Mouse (Mus musculus) myocyte (in vitro differentiated cells): ENCODE data around the gene Cenpm. TPM values are rescaled to one million over a fixed set of nuclear protein-coding genes. Genes with fewer than 3 reads are reported as not detected.

Source experiments
- H3K27me3 ChIP-seq: one replicate; pipeline ENCODE4 v1.6.1; 2011; ENCODE audit not compliant: control insufficient read depth, insufficient read depth, insufficient read length
- H3K36me3 ChIP-seq: one replicate; pipeline ENCODE4 v1.6.1; 2011; ENCODE audit not compliant: control insufficient read depth, insufficient read depth
- H3K4me2 ChIP-seq: one replicate; pipeline ENCODE4 v1.6.1; 2011; ENCODE audit warnings: low read depth, control low read depth
- H3K4me3 ChIP-seq: one replicate; pipeline ENCODE4 v1.5.1; 2011; ENCODE audit warnings: mild to moderate bottlenecking, control low read depth, moderate library complexity
- H3K79me2 ChIP-seq: one replicate; pipeline ENCODE4 v1.6.1; 2011; ENCODE audit not compliant: control insufficient read depth, insufficient read depth
- H3ac ChIP-seq: one replicate; pipeline ENCODE4 v1.6.1; 2011; ENCODE audit not compliant: control insufficient read depth, insufficient read length
- CEBPB ChIP-seq: IDR thresholded peaks from 2 replicates; pipeline ENCODE4 v1.6.1; 2011; ENCODE audit warnings: mild to moderate bottlenecking, moderate library complexity; ENCODE audit not compliant: poor library complexity, insufficient read depth, severe bottlenecking
- E2F4 ChIP-seq: IDR thresholded peaks from one replicate; pipeline ENCODE4 v1.6.1; 2011; ENCODE audit warnings: mild to moderate bottlenecking, control low read depth, moderate library complexity; ENCODE audit not compliant: insufficient read depth
- MAX ChIP-seq: IDR thresholded peaks from one replicate; pipeline ENCODE4 v1.6.1; 2011; ENCODE audit warnings: low read depth, mild to moderate bottlenecking, control low read depth
- MYOD1 ChIP-seq, 3 experiments: IDR thresholded peaks; one replicate each; pipeline ENCODE4 v1.6.1; 2011; ENCODE audit warnings: control low read depth in 2 of 3, low read depth in 2 of 3, mild to moderate bottlenecking in 2 of 3, moderate library complexity in 1 of 3; ENCODE audit not compliant: insufficient read length in 2 of 3, control insufficient read depth in 1 of 3
- MYOG ChIP-seq, 3 experiments: IDR thresholded peaks; one replicate each; pipeline ENCODE4 v1.6.1; 2011; ENCODE audit warnings: control low read depth in 2 of 3, low read depth in 2 of 3, mild to moderate bottlenecking in 2 of 3; ENCODE audit not compliant: insufficient read length in 2 of 3, control insufficient read depth in 1 of 3, insufficient read depth in 1 of 3
- POLR2A ChIP-seq: IDR thresholded peaks from one replicate; pipeline ENCODE4 v1.6.1; 2011; ENCODE audit warnings: low read depth, mild to moderate bottlenecking, control low read depth, moderate library complexity; ENCODE audit not compliant: insufficient read length
- POLR2AphosphoS2 ChIP-seq: IDR thresholded peaks from one replicate; pipeline ENCODE4 v1.6.1; 2011; ENCODE audit warnings: low read depth, control low read depth; ENCODE audit not compliant: insufficient read length
- REST ChIP-seq: IDR thresholded peaks from one replicate; pipeline ENCODE4 v1.6.1; 2011; ENCODE audit warnings: mild to moderate bottlenecking, control low read depth, moderate library complexity; ENCODE audit not compliant: insufficient read depth, insufficient read length
- SRF ChIP-seq: IDR thresholded peaks from one replicate; pipeline ENCODE4 v1.6.1; 2011; ENCODE audit warnings: low read depth; ENCODE audit not compliant: control insufficient read depth, insufficient read length
- TCF12 ChIP-seq: IDR thresholded peaks from one replicate; pipeline ENCODE4 v1.6.1; 2011; ENCODE audit warnings: mild to moderate bottlenecking, control low read depth; ENCODE audit not compliant: poor library complexity, insufficient read depth, severe bottlenecking
- TCF3 ChIP-seq: IDR thresholded peaks from one replicate; pipeline ENCODE4 v1.6.1; 2011; ENCODE audit warnings: low read depth, control low read depth; ENCODE audit not compliant: insufficient read length
- USF1 ChIP-seq: IDR thresholded peaks from one replicate; pipeline ENCODE4 v1.6.1; 2011; ENCODE audit warnings: low read depth, mild to moderate bottlenecking, control low read depth, moderate library complexity
- polyA plus RNA-seq: library from polyadenylated mRNA; unstranded; fragments of >200 nt; fragmentation: generic; extraction: Trizol; gene quantifications from one replicate; pipeline ENCODE4 v1.2.1, GENCODE M21; 2012; ENCODE audit warnings: missing spikeins

Cenpm gene
- polyA plus RNA-seq, 1 experiment = 28.1 TPM

- Histone ChIP-seq H3K36me3 (no peaks in the 10 kb centered on the region), H3K4me3 (no peak overlapping the region), H3ac (no peak overlapping the region), H3K4me2 (no peak overlapping the region), H3K27me3 (no peaks in the 10 kb centered on the region), H3K79me2 (no peaks in the 10 kb centered on the region)
- TF ChIP-seq SRF (no peak), TCF3 (no peak), POLR2AphosphoS2 (no peak), MYOD1 (IDR thresholded peaks at IDR 0.05; ENCODE audit: control insufficient read depth in 1 of 3, insufficient read length in 2 of 3, low read depth in 2 of 3) (no peak), MAX (no peak), CEBPB (no peak), E2F4 (no peak), TCF12 (no peak), USF1 (no peak), POLR2A (no peak), MYOG (IDR thresholded peaks at IDR 0.05; ENCODE audit: control insufficient read depth in 1 of 3, insufficient read depth in 1 of 3, insufficient read length in 2 of 3, low read depth in 2 of 3) (no peak), REST (no peak)
Observed at GRCm38 (mm10) chr15:82229542-82230045, 15.0 kb downstream of the Cenpm start.

- no peaks in the 10 kb centered on the region for H3K27me3 ChIP-seq
- no peak overlapping the region for H3K4me3 ChIP-seq
- no peak overlapping the region for H3ac ChIP-seq
- H3K36me3 ChIP-seq = no peaks in the 10 kb centered on the region
- no peaks in the 10 kb centered on the region for H3K79me2 ChIP-seq
- TF ChIP-seq MYOG (IDR thresholded peaks at IDR 0.05; ENCODE audit: control insufficient read depth in 1 of 3, insufficient read depth in 1 of 3, insufficient read length in 2 of 3, low read depth in 2 of 3) = no peak
- no peak overlapping the region for H3K4me2 ChIP-seq
Observed at GRCm38 (mm10) chr15:82225769-82226168, 18.8 kb downstream of the Cenpm start.

DNA sequence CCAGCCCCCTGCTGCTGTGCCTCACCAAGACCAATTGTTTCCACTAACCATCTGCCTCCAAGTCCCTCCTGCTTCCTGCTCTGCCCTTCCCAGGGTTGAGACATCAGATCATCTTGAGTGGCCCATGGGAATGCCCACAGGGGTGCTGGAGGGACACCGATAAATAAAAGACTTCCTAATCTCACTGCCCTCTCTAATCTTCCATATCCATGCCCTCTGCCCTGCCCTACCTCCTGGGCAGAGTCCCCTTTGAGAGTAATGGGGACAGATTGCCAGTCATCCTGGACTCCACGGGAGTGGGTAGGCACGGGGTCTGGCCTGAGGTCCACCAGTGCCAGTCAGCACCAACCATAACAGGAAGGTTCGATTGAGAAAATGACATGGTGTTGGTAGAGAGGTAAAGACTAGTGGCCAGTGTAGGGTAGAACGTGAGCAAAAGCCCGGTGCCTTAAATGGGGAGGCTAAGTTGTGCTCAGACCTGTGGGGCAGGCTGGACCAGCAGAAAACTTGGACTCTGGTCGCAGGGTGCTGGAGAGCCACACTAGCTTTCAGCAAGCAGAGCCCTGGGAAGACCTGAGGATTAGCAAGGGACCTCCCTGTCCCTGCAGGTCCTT lies 19.8 kb downstream of the Cenpm start:
- TF ChIP-seq TCF3 = no peak
- TF ChIP-seq MAX = no peak

DNA sequence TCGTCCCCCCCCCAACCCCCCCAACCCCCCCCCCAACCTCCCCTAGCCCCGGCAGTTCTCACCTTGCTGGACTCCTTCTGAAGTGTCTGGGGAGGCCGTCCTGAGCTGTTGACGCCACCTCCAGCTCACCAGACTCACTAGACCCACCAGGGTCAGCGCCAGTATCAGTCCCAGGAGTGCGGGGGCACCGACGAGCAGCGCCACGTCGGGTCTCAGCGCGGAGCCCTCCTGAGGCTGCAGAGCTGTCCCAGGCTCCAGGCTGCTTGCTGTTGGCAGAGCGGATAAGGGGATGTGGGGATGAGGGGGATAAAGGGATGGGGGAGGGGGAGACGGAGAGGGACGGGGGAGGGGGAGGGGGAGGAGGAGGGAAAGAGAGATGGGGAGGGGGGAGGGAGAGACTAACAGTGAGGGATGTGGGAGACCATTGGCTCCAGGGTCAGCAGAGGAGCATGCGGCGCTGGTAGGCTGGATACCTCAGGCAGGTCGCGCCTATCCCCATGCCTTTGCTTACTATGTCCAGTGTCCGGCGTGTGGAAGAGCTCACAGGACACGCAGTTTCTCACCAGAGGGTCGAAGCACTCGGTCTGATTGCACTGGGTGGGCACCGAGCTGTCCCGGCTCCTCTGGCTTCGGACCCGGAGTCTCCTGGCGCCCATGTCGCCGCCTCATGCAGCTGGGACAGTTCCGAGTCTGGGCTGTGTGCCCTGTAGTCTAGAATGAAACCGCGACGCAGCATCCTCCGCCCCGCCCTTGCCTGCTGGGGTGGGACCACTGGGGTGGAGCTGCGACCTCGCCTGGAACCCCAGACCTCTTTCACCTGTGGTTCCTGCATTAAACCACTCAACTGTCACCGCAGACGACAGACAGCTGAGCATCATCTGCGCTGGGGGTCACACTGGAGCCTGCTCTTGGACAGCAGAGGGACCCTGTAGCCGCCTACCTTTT lies 20.6 kb downstream of the Cenpm start, which contains the start of gene Tnfrsf13c:
Gene Tnfrsf13c, minus strand, starts transcription at position 713 of the 945 bp plus-strand sequence.
- no peaks in the 10 kb centered on the region for H3K27me3 ChIP-seq
- TF ChIP-seq TCF12 (no peak), USF1 (no peak), POLR2AphosphoS2 (no peak), MYOG (IDR thresholded peaks at IDR 0.05; ENCODE audit: control insufficient read depth in 1 of 3, insufficient read depth in 1 of 3, insufficient read length in 2 of 3, low read depth in 2 of 3) (peak in 2 of 3 experiments; percentile 50), MAX (no peak), TCF3 (no peak), SRF (no peak), MYOD1 (IDR thresholded peaks at IDR 0.05; ENCODE audit: control insufficient read depth in 1 of 3, insufficient read length in 2 of 3, low read depth in 2 of 3) (peak in 1 of 3 experiments; percentile 32)

More for the DNA sequence above, 19.8 kb downstream of the Cenpm start:
- peak overlapping the region; percentile 54 for H3K4me2 ChIP-seq
- peak overlapping the region; percentile 9 for H3K4me3 ChIP-seq
- H3K79me2 ChIP-seq = no peaks in the 10 kb centered on the region
- no peaks in the 10 kb centered on the region for H3K27me3 ChIP-seq
- H3ac ChIP-seq = no peak overlapping the region
- H3K36me3 ChIP-seq = no peaks in the 10 kb centered on the region

GRCm38 (mm10) chr15:82223251-82223650 lies 21.3 kb downstream of the Cenpm start:
- no peak overlapping the region for H3ac ChIP-seq
- no peaks in the 10 kb centered on the region for H3K27me3 ChIP-seq
- H3K79me2 ChIP-seq = no peaks in the 10 kb centered on the region
- no peak overlapping the region for H3K4me2 ChIP-seq
- H3K36me3 ChIP-seq = no peaks in the 10 kb centered on the region
- H3K4me3 ChIP-seq = peak overlapping the region; percentile 9
- no peak for TF ChIP-seq TCF3
- TF ChIP-seq POLR2A = no peak
- TF ChIP-seq MYOG (IDR thresholded peaks at IDR 0.05; ENCODE audit: control insufficient read depth in 1 of 3, insufficient read depth in 1 of 3, insufficient read length in 2 of 3, low read depth in 2 of 3) = no peak
- TF ChIP-seq MAX = no peak
- no peak for TF ChIP-seq E2F4
- no peak for TF ChIP-seq USF1
- no peak for TF ChIP-seq SRF
- TF ChIP-seq POLR2AphosphoS2 = no peak
- no peak for TF ChIP-seq CEBPB
- TF ChIP-seq MYOD1 (IDR thresholded peaks at IDR 0.05; ENCODE audit: control insufficient read depth in 1 of 3, insufficient read length in 2 of 3, low read depth in 2 of 3) = no peak
- TF ChIP-seq REST = no peak
- TF ChIP-seq TCF12 = no peak

More for the DNA sequence above, 20.6 kb downstream of the Cenpm start, which contains the start of gene Tnfrsf13c:
- Histone ChIP-seq H3K4me3 (peak within 1 kb of the TSS; percentile 9), H3K36me3 (no peaks in the 10 kb centered on the region), H3K4me2 (peak within 1 kb of the TSS; percentile 54), H3ac (no peak within 1 kb of the TSS), H3K79me2 (no peaks in the 10 kb centered on the region)
